Mouse (Mus musculus) myocyte (in vitro differentiated cells): Measurements from ENCODE around the gene Dus1l.

Experiments
- E2F4 ChIP-seq: IDR thresholded peaks from one replicate; pipeline ENCODE4 v1.6.1; 2011; ENCODE audit warnings: mild to moderate bottlenecking, control low read depth, moderate library complexity; ENCODE audit not compliant: insufficient read depth
- POLR2A ChIP-seq: IDR thresholded peaks from one replicate; pipeline ENCODE4 v1.6.1; 2011; ENCODE audit warnings: low read depth, mild to moderate bottlenecking, control low read depth, moderate library complexity; ENCODE audit not compliant: insufficient read length
- POLR2AphosphoS2 ChIP-seq: IDR thresholded peaks from one replicate; pipeline ENCODE4 v1.6.1; 2011; ENCODE audit warnings: low read depth, control low read depth; ENCODE audit not compliant: insufficient read length
- REST ChIP-seq: IDR thresholded peaks from one replicate; pipeline ENCODE4 v1.6.1; 2011; ENCODE audit warnings: mild to moderate bottlenecking, control low read depth, moderate library complexity; ENCODE audit not compliant: insufficient read depth, insufficient read length
- TCF12 ChIP-seq: IDR thresholded peaks from one replicate; pipeline ENCODE4 v1.6.1; 2011; ENCODE audit warnings: mild to moderate bottlenecking, control low read depth; ENCODE audit not compliant: poor library complexity, insufficient read depth, severe bottlenecking
- USF1 ChIP-seq: IDR thresholded peaks from one replicate; pipeline ENCODE4 v1.6.1; 2011; ENCODE audit warnings: low read depth, mild to moderate bottlenecking, control low read depth, moderate library complexity

DNA sequence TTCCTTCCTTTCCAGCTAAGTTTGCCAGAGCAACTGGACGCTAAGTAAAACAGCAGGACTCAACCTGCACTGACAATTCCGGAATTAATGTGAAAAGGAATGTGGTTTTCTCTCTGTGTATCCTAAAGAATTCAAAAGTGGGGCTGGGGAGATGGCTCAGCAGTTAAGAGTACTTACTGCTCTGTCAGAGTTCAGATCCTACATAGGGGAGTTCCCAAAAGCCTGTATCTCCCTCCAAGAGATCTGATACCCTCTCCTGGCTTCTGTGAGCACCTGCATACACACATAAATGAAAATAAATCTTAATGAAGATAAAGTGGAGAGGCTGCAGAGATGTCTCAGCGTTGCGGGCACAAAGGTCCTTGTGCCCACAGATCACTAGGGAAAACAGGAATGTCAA lies 44.6 kb downstream of the Dus1l start:
- TF ChIP-seq POLR2AphosphoS2 (no peak), TCF12 (no peak), USF1 (no peak), E2F4 (no peak), POLR2A (no peak), REST (no peak)
